Mouse (Mus musculus) heart, adult 2 months (tissue): Measurements from ENCODE around the gene Aspg.

Experiments
- CTCF ChIP-seq: fragments of 200-600 bp; IDR thresholded peaks from 2 replicates; pipeline ENCODE4 v1.8.1; 2022; ENCODE audit warnings: antibody characterized with exemption, mild to moderate bottlenecking, moderate library complexity
- EP300 ChIP-seq: fragments of 200-500 bp; IDR thresholded peaks from 2 replicates; pipeline ENCODE4 v1.6.1; 2011; ENCODE audit warnings: low read depth, low read length, control low read depth; ENCODE audit not compliant: insufficient read depth
- POLR2A ChIP-seq: fragments of 200-500 bp; IDR thresholded peaks from 2 replicates; pipeline ENCODE4 v1.6.1; 2011; ENCODE audit warnings: mild to moderate bottlenecking, low read depth, low read length, control low read depth; ENCODE audit not compliant: insufficient read depth

- TF ChIP-seq CTCF: 0 out of 2 replicates have a peak, but pooled peaks have one; percentile 99
- peak; percentile 72; the same call in 1 of the 2 replicates for TF ChIP-seq EP300
- TF ChIP-seq POLR2A: no peak
Observed at GRCm38 (mm10) chr12:112145211-112145874, 38.9 kb downstream of the Aspg start.
